Mouse (Mus musculus): ENCODE results near the gene Degs2. TPM values are rescaled to one million over a fixed set of nuclear protein-coding genes. Genes with fewer than 3 reads are reported as not detected.

Degs2 gene
- polyA plus RNA-seq, 1 experiment from 2014 or later = 0.12 TPM

- no peak overlapping the region for H3K27ac ChIP-seq
- DNase-seq = no peak
- WGBS (ENCODE audit: insufficient replicate concordance) = 73% methylated on average over 5 of the region's 5 CpGs
- H3K9me3 ChIP-seq (replicated peaks) = no peaks in the 10 kb centered on the region
- H3K4me2 ChIP-seq = no peak overlapping the region
- peaks cover 5% of the 10 kb centered on the region; the same call in 1 of the 2 replicates for H3K36me3 ChIP-seq
- H3K4me3 ChIP-seq (replicated peaks) = no peak overlapping the region
- no peak overlapping the region for H3K9ac ChIP-seq
- no peaks in the 10 kb centered on the region; the same call in 1 of the 2 replicates for H3K4me1 ChIP-seq (replicated peaks)
- no peak for ATAC-seq (ENCODE audit: low read depth)
- H3K27me3 ChIP-seq = no peaks in the 10 kb centered on the region
Observed at GRCm38 (mm10) chr12:108677116-108677515, 25.0 kb downstream of the Degs2 start.

- no peak for DNase-seq
- H3K4me1 ChIP-seq (replicated peaks) = no peaks in the 10 kb centered on the region; the same call in 1 of the 2 replicates
- no peaks in the 10 kb centered on the region for H3K27me3 ChIP-seq
- H3K9me3 ChIP-seq (replicated peaks) = no peaks in the 10 kb centered on the region
- peaks cover 5% of the 10 kb centered on the region; the same call in 1 of the 2 replicates for H3K36me3 ChIP-seq
- 67% methylated on average over 8 of the region's 8 CpGs for WGBS (ENCODE audit: insufficient replicate concordance)
- H3K4me3 ChIP-seq (replicated peaks) = no peak overlapping the region
- H3K27ac ChIP-seq = no peak overlapping the region
- no peak overlapping the region for H3K4me2 ChIP-seq
- no peak overlapping the region for H3K9ac ChIP-seq
- peak; percentile 57; the same call in 1 of the 2 replicates for ATAC-seq (ENCODE audit: low read depth)
Observed at GRCm38 (mm10) chr12:108675614-108676401, 26.3 kb downstream of the Degs2 start.

- H3K36me3 ChIP-seq = peaks cover 4% of the 10 kb centered on the region; the same call in 1 of the 2 replicates
- no peak for DNase-seq
- no peak overlapping the region for H3K9ac ChIP-seq
- no peak overlapping the region for H3K27ac ChIP-seq
- H3K4me3 ChIP-seq (replicated peaks) = no peak overlapping the region
- no peaks in the 10 kb centered on the region; the same call in 1 of the 2 replicates for H3K4me1 ChIP-seq (replicated peaks)
- ATAC-seq (ENCODE audit: low read depth) = no peak
- 71% methylated on average over 2 of the region's 2 CpGs for WGBS (ENCODE audit: insufficient replicate concordance)
- no peaks in the 10 kb centered on the region for H3K9me3 ChIP-seq (replicated peaks)
- H3K4me2 ChIP-seq = no peak overlapping the region
- H3K27me3 ChIP-seq = no peaks in the 10 kb centered on the region
Observed at GRCm38 (mm10) chr12:108674916-108675315, 27.2 kb downstream of the Degs2 start.

GRCm38 (mm10) chr12:108674502-108674901 lies 27.6 kb downstream of the Degs2 start:
- Histone ChIP-seq H3K9me3 (replicated peaks) (no peaks in the 10 kb centered on the region), H3K27ac (no peak overlapping the region), H3K27me3 (no peaks in the 10 kb centered on the region), H3K4me1 (replicated peaks) (no peaks in the 10 kb centered on the region; the same call in 1 of the 2 replicates), H3K4me2 (no peak overlapping the region), H3K36me3 (no peaks in the 10 kb centered on the region), H3K9ac (no peak overlapping the region), H3K4me3 (replicated peaks) (no peak overlapping the region)
- DNase-seq (no peak), ATAC-seq (ENCODE audit: low read depth) (no peak)
- WGBS (ENCODE audit: insufficient replicate concordance) = 73% methylated on average over 4 of the region's 4 CpGs

GRCm38 (mm10) chr12:108673546-108673945 lies 28.6 kb downstream of the Degs2 start:
- Histone ChIP-seq H3K27ac (no peak overlapping the region), H3K4me1 (replicated peaks) (no peaks in the 10 kb centered on the region; the same call in 1 of the 2 replicates), H3K36me3 (no peaks in the 10 kb centered on the region), H3K27me3 (no peaks in the 10 kb centered on the region), H3K9me3 (replicated peaks) (no peaks in the 10 kb centered on the region), H3K4me2 (no peak overlapping the region), H3K4me3 (replicated peaks) (no peak overlapping the region), H3K9ac (no peak overlapping the region)
- 72% methylated on average over 3 of the region's 3 CpGs for WGBS (ENCODE audit: insufficient replicate concordance)
- no peak for ATAC-seq (ENCODE audit: low read depth)
- DNase-seq = no peak

- no peaks in the 10 kb centered on the region for H3K9me3 ChIP-seq (replicated peaks)
- no peak overlapping the region for H3K9ac ChIP-seq
- H3K36me3 ChIP-seq = no peaks in the 10 kb centered on the region
- no peaks in the 10 kb centered on the region; the same call in 1 of the 2 replicates for H3K4me1 ChIP-seq (replicated peaks)
- no peaks in the 10 kb centered on the region for H3K27me3 ChIP-seq
- no peak for DNase-seq
- 48% methylated on average over 4 of the region's 4 CpGs for WGBS (ENCODE audit: insufficient replicate concordance)
- H3K4me2 ChIP-seq = no peak overlapping the region
- no peak overlapping the region for H3K4me3 ChIP-seq (replicated peaks)
- no peak overlapping the region for H3K27ac ChIP-seq
- ATAC-seq (ENCODE audit: low read depth) = no peak
Observed at GRCm38 (mm10) chr12:108672908-108673307, 29.2 kb downstream of the Degs2 start.

- H3K9me3 ChIP-seq (replicated peaks) = no peaks in the 10 kb centered on the region
- H3K9ac ChIP-seq = no peak overlapping the region
- ATAC-seq (ENCODE audit: low read depth) (no peak), DNase-seq (no peak)
- H3K36me3 ChIP-seq = no peaks in the 10 kb centered on the region
- H3K4me2 ChIP-seq = no peak overlapping the region
- H3K4me1 ChIP-seq (replicated peaks) = no peaks in the 10 kb centered on the region; the same call in 1 of the 2 replicates
- no peak overlapping the region for H3K4me3 ChIP-seq (replicated peaks)
- H3K27ac ChIP-seq = no peak overlapping the region
- 53% methylated on average over 2 of the region's 2 CpGs for WGBS (ENCODE audit: insufficient replicate concordance)
- H3K27me3 ChIP-seq = no peaks in the 10 kb centered on the region
Observed at GRCm38 (mm10) chr12:108671541-108671940, 30.6 kb downstream of the Degs2 start.

- Histone ChIP-seq H3K4me2 (no peak overlapping the region), H3K9me3 (replicated peaks) (no peaks in the 10 kb centered on the region), H3K36me3 (no peaks in the 10 kb centered on the region), H3K4me1 (replicated peaks) (no peaks in the 10 kb centered on the region), H3K27me3 (no peaks in the 10 kb centered on the region), H3K9ac (no peak overlapping the region), H3K4me3 (replicated peaks) (no peak overlapping the region), H3K27ac (no peak overlapping the region)
- DNase-seq = no peak
- ATAC-seq (ENCODE audit: low read depth) = no peak
- WGBS (ENCODE audit: insufficient replicate concordance) = 76% methylated on average over 8 of the region's 8 CpGs
Observed at GRCm38 (mm10) chr12:108668606-108669235, 33.4 kb downstream of the Degs2 start.

- peak; percentile 41; the same call in 1 of the 2 replicates for ATAC-seq (ENCODE audit: low read depth)
- Histone ChIP-seq H3K27ac (no peak overlapping the region), H3K4me3 (replicated peaks) (no peak overlapping the region)
Observed at GRCm38 (mm10) chr12:108657350-108657749, 44.8 kb downstream of the Degs2 start.

GRCm38 (mm10) chr12:108653358-108654335 lies 48.5 kb downstream of the Degs2 start:
- Histone ChIP-seq H3K4me2 (no peak overlapping the region), H3K27me3 (no peaks in the 10 kb centered on the region), H3K9ac (no peak overlapping the region), H3K4me1 (replicated peaks) (peaks cover 47% of the 10 kb centered on the region), H3K9me3 (replicated peaks) (no peaks in the 10 kb centered on the region), H3K4me3 (replicated peaks) (no peak overlapping the region), H3K36me3 (peaks cover 7% of the 10 kb centered on the region; the same call in 1 of the 2 replicates), H3K27ac (no peak overlapping the region)
- WGBS (ENCODE audit: insufficient replicate concordance) = 22% methylated on average over 11 of the region's 11 CpGs
- ATAC-seq (ENCODE audit: low read depth) = peak; percentile 42; the same call in 1 of the 2 replicates
- DNase-seq = no peak

More at GRCm38 (mm10) chr12:108657350-108657749, 44.8 kb downstream of the Degs2 start:
- Histone ChIP-seq H3K4me1 (replicated peaks) (peaks cover 35% of the 10 kb centered on the region), H3K4me2 (no peak overlapping the region), H3K9ac (no peak overlapping the region), H3K9me3 (replicated peaks) (no peaks in the 10 kb centered on the region), H3K36me3 (peaks cover 3% of the 10 kb centered on the region; the same call in 1 of the 2 replicates), H3K27me3 (no peaks in the 10 kb centered on the region)
- no peak for DNase-seq
- WGBS (ENCODE audit: insufficient replicate concordance) = 64% methylated on average over 1 of the region's 1 CpGs
